Mouse (Mus musculus) intestine, postnatal 0 days (tissue): Measurements from ENCODE around the gene Fam76b. TPM values are rescaled to one million over a fixed set of nuclear protein-coding genes. Genes with fewer than 3 reads are reported as not detected.

Experiments
- ATAC-seq: fragments of 200-750 bp; cut with Nextera tagmentation; 2 replicates; pipeline ENCODE4 v1.8.0; 2017; ENCODE audit warnings: mild to moderate bottlenecking, moderate TSS enrichment, moderate library complexity
- H3K27ac ChIP-seq: fragments of 300-500 bp; sonication (generic); 2 replicates; pipeline ENCODE4 v1.5.1; 2014; ENCODE audit warnings: mild to moderate bottlenecking, low read depth, low read length, moderate library complexity
- H3K27me3 ChIP-seq: fragments of 300-500 bp; sonication (generic); replicated peaks from 2 replicates; pipeline ENCODE4 v1.6.1; 2014; ENCODE audit warnings: low read length, mixed read lengths; ENCODE audit not compliant: control insufficient read depth, insufficient read depth
- H3K36me3 ChIP-seq: fragments of 300-500 bp; sonication (generic); 2 replicates; pipeline ENCODE4 v1.6.1; 2014; ENCODE audit warnings: mild to moderate bottlenecking, moderate library complexity; ENCODE audit not compliant: control insufficient read depth, insufficient read depth
- H3K4me1 ChIP-seq: fragments of 300-500 bp; sonication (generic); replicated peaks from 2 replicates; pipeline ENCODE4 v1.6.1; 2014; ENCODE audit warnings: antibody characterized with exemption, low read length, mixed read lengths; ENCODE audit not compliant: control insufficient read depth, insufficient read depth
- H3K4me2 ChIP-seq: fragments of 300-500 bp; sonication (generic); replicated peaks from 2 replicates; pipeline ENCODE4 v1.6.1; 2014; ENCODE audit warnings: low read depth, mild to moderate bottlenecking, moderate library complexity
- H3K4me3 ChIP-seq: fragments of 300-500 bp; sonication (generic); 2 replicates; pipeline ENCODE4 v1.5.1; 2014; ENCODE audit warnings: low read depth, low read length
- H3K9ac ChIP-seq: fragments of 300-500 bp; sonication (generic); 2 replicates; pipeline ENCODE4 v1.6.1; 2014; ENCODE audit warnings: mild to moderate bottlenecking, low read depth, low read length
- H3K9me3 ChIP-seq: fragments of 300-500 bp; sonication (generic); 2 replicates; pipeline ENCODE4 v1.6.1; 2016; ENCODE audit warnings: mixed run types; ENCODE audit not compliant: control insufficient read depth
- CTCF ChIP-seq: sonication (generic); IDR thresholded peaks from 2 replicates; pipeline ENCODE4 v1.5.1; 2016; ENCODE audit warnings: low read depth, mild to moderate bottlenecking, control low read depth, antibody characterized with exemption, moderate library complexity
- WGBS: fragments of 180-500 bp; shearing (Covaris S2); extraction: QIAGEN DNeasy Blood & Tissue Kit; methylation state at CpG from one replicate; pipeline ENCODE4 v1.1.7; 2014; 5-methylcytosine and 5-hydroxymethylcytosine counted together
- polyA plus RNA-seq: library from polyadenylated mRNA; unstranded; fragments of >200 nt; fragmentation: Nextera tagmentation; extraction: Ambion mirVana; gene quantifications from 2 replicates; pipeline ENCODE4 v1.2.1, GENCODE M21; 2015

The Fam76b gene
- polyA plus RNA-seq, 1 experiment from 2014 or later, result 10.9 TPM

DNA sequence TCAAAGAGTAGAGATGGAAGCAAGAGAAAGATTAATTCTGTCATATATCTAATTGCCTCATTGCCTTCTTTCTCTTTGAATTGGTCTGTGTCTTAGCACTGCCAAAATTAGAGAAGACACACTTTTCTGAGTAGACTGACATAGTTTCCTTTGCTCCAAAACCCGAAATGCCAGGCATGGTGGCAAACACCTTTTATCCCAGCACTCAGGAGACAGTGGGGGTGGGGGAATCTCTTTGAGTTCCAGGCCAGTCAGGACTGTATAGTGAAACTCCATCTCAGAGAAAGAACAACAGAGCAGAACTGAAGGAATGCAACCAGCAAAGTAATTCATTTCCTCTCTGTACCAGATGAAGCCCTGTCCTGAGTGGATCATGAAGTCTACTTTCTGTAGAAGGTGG lies 53.2 kb downstream of the Fam76b start:
- H3K27me3 ChIP-seq, result no peaks in the 10 kb centered on the region
- no peak overlapping the region for H3K27ac ChIP-seq
- ATAC-seq, result no peak
- no peaks in the 10 kb centered on the region for H3K36me3 ChIP-seq
- no peak overlapping the region for H3K9ac ChIP-seq
- no peak overlapping the region for H3K4me3 ChIP-seq
- WGBS, result 63% methylated on average over 1 of the region's 1 CpGs
- H3K9me3 ChIP-seq, result no peaks in the 10 kb centered on the region
- no peaks in the 10 kb centered on the region for H3K4me1 ChIP-seq
- H3K4me2 ChIP-seq, result no peak overlapping the region
- no peak for TF ChIP-seq CTCF

DNA sequence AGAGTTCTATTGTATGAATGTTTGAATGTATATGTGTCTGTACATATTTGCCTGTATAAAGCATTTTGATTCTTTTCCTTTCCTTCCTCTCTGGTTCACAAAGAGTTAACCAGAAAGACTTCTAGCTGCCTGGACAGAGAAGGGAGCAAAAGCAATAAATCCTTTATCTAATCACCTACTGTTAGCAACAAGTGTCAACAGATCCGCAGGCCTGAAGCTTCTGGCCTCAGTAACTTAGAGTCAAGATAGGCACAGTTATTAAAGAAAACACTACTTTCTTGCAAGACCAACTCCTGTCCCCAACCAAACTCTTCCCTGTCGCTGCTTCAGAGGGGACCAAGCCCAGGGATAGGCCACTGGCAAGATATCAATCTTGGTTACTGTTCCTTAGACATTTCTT lies 55.0 kb downstream of the Fam76b start:
- 2% methylated on average over 2 of the region's 2 CpGs for WGBS
- H3K9ac ChIP-seq, result no peak overlapping the region
- ATAC-seq, result no peak
- no peak overlapping the region for H3K4me2 ChIP-seq
- H3K4me1 ChIP-seq, result no peaks in the 10 kb centered on the region
- no peak for TF ChIP-seq CTCF
- no peaks in the 10 kb centered on the region for H3K36me3 ChIP-seq
- no peak overlapping the region for H3K4me3 ChIP-seq
- H3K27ac ChIP-seq, result no peak overlapping the region
- H3K9me3 ChIP-seq, result no peaks in the 10 kb centered on the region
- H3K27me3 ChIP-seq, result no peaks in the 10 kb centered on the region

DNA sequence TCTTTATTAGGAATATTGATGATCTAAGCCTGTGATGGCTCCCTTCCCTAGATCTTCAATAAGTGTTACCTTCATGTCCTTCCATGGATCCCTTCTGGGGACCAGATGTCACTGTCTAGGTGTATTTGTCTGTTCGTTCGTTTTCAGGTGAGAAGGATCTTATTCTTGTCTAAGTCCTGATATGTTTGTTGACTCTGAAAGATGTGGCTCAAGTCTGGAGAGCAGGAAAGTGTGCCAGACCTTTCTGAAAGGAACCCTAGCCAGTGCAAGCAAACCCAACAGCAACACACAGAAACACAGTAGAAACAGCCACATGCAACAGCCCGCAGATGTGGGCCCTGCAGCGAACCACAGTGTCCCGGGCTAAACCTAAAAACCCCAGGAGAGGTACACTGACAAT lies 61.5 kb downstream of the Fam76b start:
- no peaks in the 10 kb centered on the region for H3K4me1 ChIP-seq
- no peak overlapping the region for H3K4me3 ChIP-seq
- ATAC-seq, result no peak
- H3K27ac ChIP-seq, result no peak overlapping the region
- H3K36me3 ChIP-seq, result no peaks in the 10 kb centered on the region
- WGBS, result 70% methylated on average over 5 of the region's 5 CpGs
- H3K9ac ChIP-seq, result no peak overlapping the region
- no peaks in the 10 kb centered on the region for H3K27me3 ChIP-seq
- no peak for TF ChIP-seq CTCF
- H3K9me3 ChIP-seq, result peaks cover 4% of the 10 kb centered on the region; the same call in 1 of the 2 replicates
- no peak overlapping the region for H3K4me2 ChIP-seq

DNA sequence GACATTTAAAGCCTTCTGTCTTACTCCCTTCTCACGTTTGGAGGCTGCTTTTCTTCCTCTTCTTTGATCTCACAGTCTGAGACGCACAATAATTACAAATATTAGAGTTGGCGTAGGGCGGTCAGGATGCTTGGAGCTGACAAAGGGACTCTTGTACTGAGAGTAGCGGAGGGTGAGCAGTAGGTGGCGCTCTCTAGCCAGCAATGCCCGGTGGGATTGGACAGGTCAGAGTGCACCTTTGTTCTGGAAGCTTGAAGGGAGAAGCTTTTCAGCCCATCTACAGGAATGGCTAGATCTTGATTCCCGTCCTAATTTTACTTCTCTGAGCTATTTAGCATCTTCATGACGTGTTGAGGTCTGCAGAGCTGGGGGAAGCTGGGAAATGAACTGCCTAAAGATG lies 62.1 kb downstream of the Fam76b start:
- H3K9ac ChIP-seq, result no peak overlapping the region
- H3K4me2 ChIP-seq, result no peak overlapping the region
- WGBS, result 7% methylated on average over 9 of the region's 9 CpGs
- H3K27me3 ChIP-seq, result no peaks in the 10 kb centered on the region
- TF ChIP-seq CTCF, result peak; percentile 96
- H3K4me3 ChIP-seq, result no peak overlapping the region
- no peaks in the 10 kb centered on the region for H3K4me1 ChIP-seq
- peak; percentile 66; the same call in 1 of the 2 replicates for ATAC-seq
- H3K36me3 ChIP-seq, result no peaks in the 10 kb centered on the region
- H3K27ac ChIP-seq, result no peak overlapping the region
- H3K9me3 ChIP-seq, result peaks cover 4% of the 10 kb centered on the region; the same call in 1 of the 2 replicates

DNA sequence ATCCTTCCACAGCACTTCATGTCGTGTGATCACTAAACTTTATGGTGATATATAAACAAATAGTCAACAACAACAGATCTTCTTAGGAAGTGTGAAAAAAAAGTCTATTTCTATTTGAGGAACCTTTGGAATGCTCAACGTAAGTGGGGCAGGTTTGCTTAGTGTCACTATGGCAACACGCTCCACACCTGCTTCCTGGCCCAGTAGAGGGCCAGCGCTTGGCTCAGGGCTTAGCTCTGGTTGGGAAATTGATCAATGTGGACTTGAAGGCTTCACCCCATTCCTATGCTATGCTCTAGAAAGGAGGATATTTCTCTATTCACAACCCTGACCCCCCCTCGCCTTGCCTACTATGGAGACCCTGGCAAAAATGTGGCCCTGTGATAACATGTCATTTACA lies 62.7 kb downstream of the Fam76b start:
- peak; percentile 56; the same call in 1 of the 2 replicates for ATAC-seq
- 32% methylated on average over 5 of the region's 5 CpGs for WGBS

DNA sequence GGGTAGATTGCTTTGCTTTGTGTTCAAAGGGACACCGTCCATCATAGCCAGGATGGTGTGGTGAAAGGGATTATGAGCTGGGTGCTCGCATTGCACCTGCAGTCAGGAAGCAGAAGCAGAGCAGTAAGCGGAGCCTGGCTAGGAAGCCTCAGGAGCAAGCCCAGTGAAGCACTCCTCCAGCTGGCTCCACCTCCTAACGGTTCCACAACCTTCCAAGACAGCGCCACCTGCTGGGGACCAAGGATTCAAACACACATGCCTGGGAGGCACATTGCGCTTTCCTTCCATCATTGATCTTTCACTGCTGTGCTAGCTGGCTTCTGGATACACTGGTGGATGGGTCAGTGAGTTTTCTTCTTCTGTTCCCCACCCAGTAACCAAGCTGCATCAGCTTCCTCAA lies 64.4 kb downstream of the Fam76b start:
- no peaks in the 10 kb centered on the region for H3K36me3 ChIP-seq
- no peak overlapping the region for H3K4me2 ChIP-seq
- TF ChIP-seq CTCF, result peak; percentile 45
- no peak for ATAC-seq
- H3K4me1 ChIP-seq, result no peaks in the 10 kb centered on the region
- H3K27ac ChIP-seq, result no peak overlapping the region
- H3K9me3 ChIP-seq, result peaks cover 4% of the 10 kb centered on the region; the same call in 1 of the 2 replicates
- 93% methylated on average over 6 of the region's 6 CpGs for WGBS
- no peak overlapping the region for H3K4me3 ChIP-seq
- no peak overlapping the region for H3K9ac ChIP-seq
- H3K27me3 ChIP-seq, result no peaks in the 10 kb centered on the region

More for the DNA sequence above, 62.7 kb downstream of the Fam76b start:
- no peaks in the 10 kb centered on the region for H3K36me3 ChIP-seq
- H3K4me3 ChIP-seq, result no peak overlapping the region
- H3K4me1 ChIP-seq, result no peaks in the 10 kb centered on the region
- H3K4me2 ChIP-seq, result no peak overlapping the region
- no peak overlapping the region for H3K9ac ChIP-seq
- H3K27me3 ChIP-seq, result no peaks in the 10 kb centered on the region
- no peak for TF ChIP-seq CTCF
- H3K27ac ChIP-seq, result no peak overlapping the region
- H3K9me3 ChIP-seq, result peaks cover 4% of the 10 kb centered on the region; the same call in 1 of the 2 replicates

DNA sequence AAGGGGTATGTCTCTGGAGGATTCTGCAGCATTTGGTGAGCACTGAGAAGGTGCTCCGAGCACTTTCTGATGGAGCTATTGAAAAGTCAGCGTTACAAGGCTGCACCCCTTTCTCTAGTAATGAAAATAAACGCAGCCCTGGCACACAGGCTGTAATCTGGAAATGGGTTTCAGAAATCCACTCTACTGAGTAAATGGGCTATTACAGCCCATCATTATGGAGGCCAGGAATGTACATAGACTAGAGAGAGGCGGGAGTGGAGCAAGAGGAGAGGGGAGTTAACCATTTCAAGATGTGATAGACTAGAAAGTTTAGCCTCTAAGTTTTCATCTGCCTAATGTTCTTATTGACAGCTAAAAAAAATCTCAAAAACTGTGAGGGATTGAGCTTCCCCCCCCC lies 65.5 kb downstream of the Fam76b start:
- no peak overlapping the region for H3K4me3 ChIP-seq
- ATAC-seq, result no peak
- no peaks in the 10 kb centered on the region for H3K4me1 ChIP-seq
- H3K36me3 ChIP-seq, result no peaks in the 10 kb centered on the region
- H3K4me2 ChIP-seq, result no peak overlapping the region
- no peak for TF ChIP-seq CTCF
- WGBS, result 53% methylated on average over 4 of the region's 4 CpGs
- no peaks in the 10 kb centered on the region for H3K27me3 ChIP-seq
- H3K9ac ChIP-seq, result no peak overlapping the region
- H3K9me3 ChIP-seq, result peaks cover 4% of the 10 kb centered on the region; the same call in 1 of the 2 replicates
- no peak overlapping the region for H3K27ac ChIP-seq
